Mouse (Mus musculus): ENCODE results near the gene Aipl1.

- TF ChIP-seq CTCF (IDR thresholded peaks at IDR 0.05; ENCODE audit: extremely low read depth, insufficient read depth, low read length) = no peak
- TF ChIP-seq POLR2A (IDR thresholded peaks at IDR 0.05; ENCODE audit: extremely low read depth, insufficient read depth, low read length) = no peak
Observed at GRCm38 (mm10) chr11:72072331-72072905, 35.1 kb upstream of the Aipl1 start.
